Mouse (Mus musculus) embryonic facial prominence, embryonic 11.5 days (tissue): ENCODE results near the gene Cldn18. TPM values are rescaled to one million over a fixed set of nuclear protein-coding genes. Genes with fewer than 3 reads are reported as not detected.

ENCODE experiments used
- ATAC-seq: fragments of 200-750 bp; cut with Nextera tagmentation; replicated peaks from 2 replicates; pipeline ENCODE4 v1.8.0; 2017; ENCODE audit warnings: low read depth; ENCODE audit not compliant: insufficient number of reproducible peaks, low FRiP score, low TSS enrichment
- DNase-seq: peaks from one replicate; pipeline ENCODE4 v3.0.0-alpha.2; 2015; ENCODE audit warnings: low spot score
- H3K27ac ChIP-seq: fragments of 300-500 bp; sonication (generic); replicated peaks from 2 replicates; pipeline ENCODE4 v1.5.1; 2014; ENCODE audit warnings: mild to moderate bottlenecking, low read depth, low read length, control low read depth
- H3K27me3 ChIP-seq: fragments of 300-500 bp; sonication (generic); 2 replicates; pipeline ENCODE4 v1.6.1; 2014; ENCODE audit warnings: mild to moderate bottlenecking, low read length, moderate library complexity, mixed read lengths; ENCODE audit not compliant: control insufficient read depth, insufficient read depth
- H3K36me3 ChIP-seq: fragments of 300-500 bp; sonication (generic); replicated peaks from 2 replicates; pipeline ENCODE4 v1.6.1; 2014; ENCODE audit warnings: low read depth, mild to moderate bottlenecking, low read length, moderate library complexity, mixed read lengths; ENCODE audit not compliant: control insufficient read depth, insufficient read depth
- H3K4me1 ChIP-seq: fragments of 300-500 bp; sonication (generic); 2 replicates; pipeline ENCODE4 v1.6.1; 2014; ENCODE audit warnings: low read length, mixed read lengths; ENCODE audit not compliant: control insufficient read depth, insufficient read depth
- H3K4me2 ChIP-seq: fragments of 300-500 bp; sonication (generic); 2 replicates; pipeline ENCODE4 v1.6.1; 2014; ENCODE audit warnings: low read depth, mild to moderate bottlenecking, control low read depth, low read length, moderate library complexity
- H3K4me3 ChIP-seq: fragments of 300-500 bp; sonication (generic); 2 replicates; pipeline ENCODE4 v1.5.1; 2014; ENCODE audit warnings: low read depth, low read length, control low read depth
- H3K9ac ChIP-seq: fragments of 300-500 bp; sonication (generic); replicated peaks from 2 replicates; pipeline ENCODE4 v1.6.1; 2014; ENCODE audit warnings: mild to moderate bottlenecking, control low read depth, low read length
- H3K9me3 ChIP-seq: fragments of 300-500 bp; sonication (generic); replicated peaks from 2 replicates; pipeline ENCODE4 v1.6.1; 2016; ENCODE audit warnings: mild to moderate bottlenecking, low read length, inconsistent platforms, mixed read lengths; ENCODE audit not compliant: control insufficient read depth
- WGBS: fragments of 180-500 bp; shearing (Covaris S2); extraction: QIAGEN DNeasy Blood & Tissue Kit; methylation state at CpG from one replicate; pipeline ENCODE4 v1.1.7; 2014; 5-methylcytosine and 5-hydroxymethylcytosine counted together
- polyA plus RNA-seq: library from polyadenylated mRNA; unstranded; fragments of >200 nt; fragmentation: Nextera tagmentation; extraction: Ambion mirVana; gene quantifications from 2 replicates; pipeline ENCODE4 v1.2.1, GENCODE M21; 2014

Cldn18 gene
- polyA plus RNA-seq = not detected in 2 replicates

- ATAC-seq (no peak), DNase-seq (no peak)
- H3K36me3 ChIP-seq = no peaks in the 10 kb centered on the region
- no peaks in the 10 kb centered on the region for H3K9me3 ChIP-seq
- no peaks in the 10 kb centered on the region for H3K4me1 ChIP-seq
- H3K4me3 ChIP-seq = no peak within 1 kb of the TSS
- WGBS = 89% methylated on average over 14 of the region's 14 CpGs
- no peaks in the 10 kb centered on the region for H3K27me3 ChIP-seq
- H3K4me2 ChIP-seq = no peak within 1 kb of the TSS
- no peak within 1 kb of the TSS for H3K9ac ChIP-seq
- no peak within 1 kb of the TSS for H3K27ac ChIP-seq
These were observed at the start of gene Cldn18 for GRCm38 (mm10) chr9:99717134-99717533. Gene Cldn18, minus strand, starts transcription at chr9:99717267.

DNA sequence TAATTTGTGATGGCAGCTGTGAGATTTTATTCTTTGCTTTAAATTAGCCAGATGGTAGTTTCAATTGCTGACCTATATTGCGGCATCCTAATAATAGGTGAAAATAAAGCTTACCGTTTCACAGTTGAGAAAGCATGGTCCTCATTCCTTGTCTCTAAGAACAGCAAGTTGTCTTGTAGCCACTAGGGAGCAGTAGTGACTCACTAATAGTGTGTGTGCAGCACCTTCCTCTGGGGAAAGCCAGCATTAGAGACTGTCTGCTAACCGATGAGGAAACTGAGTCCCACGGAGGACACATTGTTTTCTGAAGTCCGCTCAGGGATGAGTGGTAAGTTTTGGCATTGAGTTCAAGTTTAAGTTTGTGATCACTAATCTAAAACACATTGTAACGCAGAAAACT lies 46.5 kb upstream of the Cldn18 start:
- WGBS = 60% methylated on average over 6 of the region's 6 CpGs
- Histone ChIP-seq H3K4me1 (no peaks in the 10 kb centered on the region), H3K27me3 (no peaks in the 10 kb centered on the region), H3K9ac (no peak overlapping the region), H3K4me3 (no peak overlapping the region), H3K27ac (no peak overlapping the region), H3K9me3 (no peaks in the 10 kb centered on the region), H3K36me3 (no peaks in the 10 kb centered on the region), H3K4me2 (no peak overlapping the region)
- ATAC-seq = no peak
- DNase-seq = peak; percentile 66

DNA sequence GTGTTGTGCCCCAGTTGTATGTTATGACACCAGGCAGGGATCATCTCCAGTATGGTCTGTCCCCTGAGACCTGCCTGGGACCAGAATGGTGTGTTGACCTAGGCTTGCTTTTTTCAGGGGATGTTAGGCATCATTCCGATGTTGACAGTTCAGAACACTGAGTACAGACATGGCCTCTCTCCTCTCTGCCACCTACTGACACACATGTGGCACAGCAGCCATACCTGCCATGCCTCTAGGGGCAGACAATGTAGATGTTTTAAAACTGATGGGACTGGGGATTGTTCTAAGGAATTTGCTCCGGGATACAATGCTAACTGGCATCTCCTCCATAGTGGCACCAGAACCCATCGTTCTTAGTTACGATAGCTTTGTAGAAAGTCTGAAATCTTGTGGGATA lies 33.2 kb upstream of the Cldn18 start:
- H3K9ac ChIP-seq = no peak overlapping the region
- H3K27ac ChIP-seq = no peak overlapping the region
- no peaks in the 10 kb centered on the region for H3K27me3 ChIP-seq
- H3K4me2 ChIP-seq = no peak overlapping the region
- no peaks in the 10 kb centered on the region for H3K36me3 ChIP-seq
- ATAC-seq (no peak), DNase-seq (no peak)
- 85% methylated on average over 4 of the region's 4 CpGs for WGBS
- H3K4me1 ChIP-seq = no peaks in the 10 kb centered on the region
- no peaks in the 10 kb centered on the region for H3K9me3 ChIP-seq
- no peak overlapping the region for H3K4me3 ChIP-seq

GRCm38 (mm10) chr9:99748279-99748678 lies 31.2 kb upstream of the Cldn18 start:
- H3K36me3 ChIP-seq = no peaks in the 10 kb centered on the region
- DNase-seq (no peak), ATAC-seq (no peak)
- WGBS = 59% methylated on average over 1 of the region's 1 CpGs
- H3K27me3 ChIP-seq = no peaks in the 10 kb centered on the region
- H3K4me3 ChIP-seq = no peak overlapping the region
- no peak overlapping the region for H3K27ac ChIP-seq
- no peaks in the 10 kb centered on the region for H3K4me1 ChIP-seq
- H3K9ac ChIP-seq = no peak overlapping the region
- no peak overlapping the region for H3K4me2 ChIP-seq
- H3K9me3 ChIP-seq = no peaks in the 10 kb centered on the region

GRCm38 (mm10) chr9:99747731-99748130 lies 30.7 kb upstream of the Cldn18 start:
- Histone ChIP-seq H3K9ac (no peak overlapping the region), H3K36me3 (no peaks in the 10 kb centered on the region), H3K27me3 (no peaks in the 10 kb centered on the region), H3K4me1 (no peaks in the 10 kb centered on the region), H3K4me2 (no peak overlapping the region), H3K9me3 (no peaks in the 10 kb centered on the region), H3K4me3 (no peak overlapping the region), H3K27ac (no peak overlapping the region)
- peak; percentile 82 for DNase-seq
- WGBS = 18% methylated on average over 4 of the region's 4 CpGs
- 0 out of 2 replicates have a peak, but pooled peaks have one; percentile 36 for ATAC-seq

GRCm38 (mm10) chr9:99744548-99744947 lies 27.5 kb upstream of the Cldn18 start:
- Histone ChIP-seq H3K4me3 (no peak overlapping the region), H3K27ac (no peak overlapping the region), H3K9me3 (no peaks in the 10 kb centered on the region), H3K27me3 (no peaks in the 10 kb centered on the region), H3K4me2 (no peak overlapping the region), H3K4me1 (no peaks in the 10 kb centered on the region), H3K36me3 (no peaks in the 10 kb centered on the region), H3K9ac (no peak overlapping the region)
- ATAC-seq (no peak), DNase-seq (no peak)
- WGBS = 45% methylated on average over 5 of the region's 5 CpGs

DNA sequence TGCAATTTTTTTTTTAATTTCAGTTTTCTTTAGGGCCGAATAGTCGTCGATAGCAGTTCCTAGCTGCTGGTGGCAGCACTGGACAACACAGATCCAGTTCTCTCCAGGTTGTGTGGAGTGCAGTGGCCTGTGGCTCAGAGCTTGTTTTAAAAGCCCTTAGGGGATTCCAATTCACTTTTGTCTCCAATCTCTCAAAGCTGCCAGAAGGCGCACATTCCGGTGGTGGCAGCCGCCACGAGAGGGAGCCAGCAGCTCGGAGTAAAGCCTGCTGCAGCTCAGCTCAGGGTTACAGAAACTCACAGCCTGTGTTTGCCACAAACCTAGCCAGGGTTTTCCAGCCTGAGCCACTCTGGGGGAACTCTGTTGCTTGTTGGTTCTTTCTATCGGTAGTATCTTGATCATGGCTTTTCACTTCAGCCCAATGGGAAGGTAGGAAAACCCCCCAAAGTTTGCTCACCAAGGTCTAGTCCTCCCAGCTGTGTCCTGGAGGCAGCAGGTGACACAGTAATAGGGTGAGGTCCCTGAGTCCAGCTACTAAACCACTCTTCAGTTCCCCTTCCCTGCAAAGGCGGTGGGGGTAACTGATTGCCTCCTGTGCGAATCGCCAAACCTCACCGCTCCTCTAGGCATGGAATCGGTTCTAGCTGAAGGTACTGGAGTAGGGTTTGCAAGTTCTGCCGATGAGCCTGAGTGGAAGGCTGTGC lies 13.0 kb upstream of the Cldn18 start:
- DNase-seq = peak; percentile 87
- Histone ChIP-seq H3K4me3 (no peak overlapping the region), H3K9me3 (no peaks in the 10 kb centered on the region), H3K9ac (no peak overlapping the region), H3K27me3 (no peaks in the 10 kb centered on the region), H3K4me1 (no peaks in the 10 kb centered on the region), H3K36me3 (no peaks in the 10 kb centered on the region), H3K27ac (no peak overlapping the region), H3K4me2 (no peak overlapping the region)
- 33% methylated on average over 15 of the region's 15 CpGs for WGBS
- ATAC-seq = peak; percentile 48; the same call in 1 of the 2 replicates

- Histone ChIP-seq H3K4me2 (no peak overlapping the region), H3K4me1 (no peaks in the 10 kb centered on the region), H3K9me3 (no peaks in the 10 kb centered on the region), H3K27me3 (no peaks in the 10 kb centered on the region), H3K27ac (no peak overlapping the region), H3K9ac (no peak overlapping the region), H3K36me3 (no peaks in the 10 kb centered on the region), H3K4me3 (no peak overlapping the region)
- DNase-seq = no peak
- no peak for ATAC-seq
- WGBS = 50% methylated on average over 11 of the region's 11 CpGs
These were observed 10.8 kb upstream of the Cldn18 start for GRCm38 (mm10) chr9:99727819-99728218.
